Mouse (Mus musculus) small intestine, adult 2 months (tissue): ENCODE measurements at regions not wholly inside any gene's neighbourhood (a gene's known extent, or its start where the extent isn't known, plus 50 kb on each side); places are given as distances from the start of the nearest gene placed in this dataset.

Experiments used
- CTCF ChIP-seq: fragments of 200-500 bp; IDR thresholded peaks from 2 replicates; pipeline ENCODE4 v1.5.1; 2012; ENCODE audit warnings: low read depth, mild to moderate bottlenecking, control low read depth, inconsistent platforms, low read length, moderate library complexity, mixed read lengths; ENCODE audit not compliant: insufficient replicate concordance, insufficient read length; ENCODE audit errors: extremely low read depth
- POLR2A ChIP-seq: fragments of 200-500 bp; IDR thresholded peaks from 2 replicates; pipeline ENCODE4 v1.6.1; 2012; ENCODE audit warnings: low read depth, mild to moderate bottlenecking, control low read depth, inconsistent platforms, low read length, moderate library complexity

DNA sequence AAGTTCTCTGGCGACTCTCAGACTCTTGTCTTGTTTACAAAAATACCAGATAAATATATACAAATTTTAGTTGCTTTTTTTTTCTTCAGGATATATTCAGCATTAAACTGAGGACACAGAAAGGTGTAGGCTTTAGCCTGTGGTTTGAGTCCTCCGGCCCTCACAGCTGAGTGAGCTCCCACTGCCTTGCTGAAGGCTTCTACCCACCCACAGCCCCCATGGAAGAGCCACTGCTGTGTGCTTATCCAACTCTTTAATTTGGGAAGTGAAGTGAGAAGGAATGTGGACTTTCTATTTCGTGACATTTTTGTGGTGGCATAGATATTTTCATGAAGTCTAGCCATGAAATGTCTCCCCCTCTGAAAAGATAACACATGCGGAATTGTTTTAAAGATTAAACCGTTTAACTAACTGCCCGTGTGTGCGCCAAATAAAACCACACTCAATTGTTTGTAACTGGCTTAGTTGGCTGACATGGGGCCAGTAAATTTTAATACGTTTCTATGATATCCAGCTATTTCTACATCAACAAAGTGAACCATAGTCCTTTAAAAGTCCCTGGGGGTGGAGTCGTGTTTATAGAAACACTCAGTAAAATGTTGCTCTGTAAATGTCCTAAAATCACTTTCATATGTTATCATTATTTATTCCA lies 174.1 kb downstream of the Slc38a4 start:
- TF ChIP-seq POLR2A (no peak), CTCF (no peak)
